Mouse (Mus musculus): Measurements from ENCODE around the gene Atp6v1b1.
A peak's percentile ranks its signal among the peaks of the same experiment; 100 is the strongest.

The Atp6v1b1 gene

DNA sequence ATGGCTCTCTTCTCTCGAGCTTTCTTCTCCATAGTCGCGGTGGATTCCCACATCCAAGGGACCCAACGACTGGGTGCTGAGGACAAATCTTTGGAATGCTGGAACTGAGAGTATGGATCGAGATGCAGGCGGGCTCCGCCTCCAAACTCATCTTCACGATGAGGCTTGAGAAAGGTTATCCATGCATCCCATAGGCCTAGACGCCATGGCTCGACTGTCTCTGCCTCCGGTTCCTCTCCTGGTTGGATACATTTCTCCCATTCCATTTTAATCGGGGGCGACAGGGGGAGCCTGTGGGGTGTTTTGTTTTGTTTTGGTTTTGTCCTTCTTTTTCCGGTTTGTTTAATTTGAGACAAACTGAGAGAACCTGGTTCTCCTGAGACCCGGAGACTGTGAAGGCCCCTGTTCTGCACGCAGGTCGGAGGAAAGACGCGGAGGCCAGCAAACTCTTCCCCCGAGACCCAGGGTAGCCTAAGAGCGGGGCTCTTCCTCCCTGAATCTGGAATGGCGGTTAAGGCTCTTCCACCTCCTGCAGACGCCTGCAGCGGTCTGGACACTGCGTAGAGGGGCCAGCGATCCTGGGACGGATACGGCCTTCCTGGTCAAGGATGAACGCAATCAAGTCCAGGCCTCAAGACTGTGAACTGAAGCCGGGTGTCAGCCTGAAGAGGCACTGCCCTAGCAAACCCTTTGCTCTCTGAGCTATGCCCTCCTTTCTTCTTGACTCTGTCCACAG lies 27.2 kb upstream of the Atp6v1b1 start:
- peak; percentile 65 for DNase-seq (ENCODE audit: extremely low spot score, low spot score)

- peak; percentile 55 for DNase-seq (ENCODE audit: extremely low spot score, low spot score)
These were observed 25.8 kb upstream of the Atp6v1b1 start for GRCm38 (mm10) chr6:83717026-83717425.

GRCm38 (mm10) chr6:83722526-83722925 lies 20.3 kb upstream of the Atp6v1b1 start:
- DNase-seq (ENCODE audit: extremely low spot score, low spot score), result no peak

DNA sequence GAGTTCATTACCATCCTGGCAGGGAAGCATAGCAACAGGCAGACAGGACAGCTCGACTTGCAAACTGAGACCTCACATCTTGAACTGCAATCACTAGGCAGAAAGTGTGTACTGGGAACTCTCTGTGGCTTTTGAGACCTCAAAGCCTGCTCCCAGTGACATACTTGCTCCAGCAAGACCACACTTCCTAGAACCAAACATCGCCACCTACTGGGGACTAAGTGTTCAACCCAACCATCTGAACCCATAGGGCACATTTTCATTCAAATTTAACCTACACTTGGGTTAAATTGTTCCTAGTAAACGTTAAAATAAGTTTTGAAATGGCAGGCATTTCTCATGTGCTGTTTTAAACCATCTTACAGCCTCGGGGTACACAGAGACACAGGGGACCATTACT lies 15.6 kb upstream of the Atp6v1b1 start:
- DNase-seq (ENCODE audit: extremely low spot score, low spot score), result no peak

DNA sequence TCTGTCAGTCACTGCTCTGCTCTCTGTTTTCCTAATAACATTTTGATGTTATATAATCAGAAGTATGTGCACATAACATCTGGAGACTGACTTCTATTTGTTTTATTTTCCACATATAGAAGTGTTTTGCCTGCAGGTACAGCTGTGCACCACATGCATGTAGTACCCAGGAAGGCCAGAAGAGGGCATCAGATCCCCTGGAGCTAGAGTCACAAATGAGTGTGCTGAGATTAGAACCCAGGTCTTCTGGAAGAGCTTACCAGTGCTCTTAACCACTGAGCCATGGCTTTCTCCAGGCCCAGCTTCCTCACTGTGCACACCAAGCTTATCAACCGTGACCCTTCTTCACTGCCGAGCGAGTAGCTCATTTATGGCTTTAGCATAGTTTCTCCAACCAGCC lies 14.3 kb upstream of the Atp6v1b1 start:
- peak; percentile 46 for DNase-seq (ENCODE audit: extremely low spot score, low spot score)

DNA sequence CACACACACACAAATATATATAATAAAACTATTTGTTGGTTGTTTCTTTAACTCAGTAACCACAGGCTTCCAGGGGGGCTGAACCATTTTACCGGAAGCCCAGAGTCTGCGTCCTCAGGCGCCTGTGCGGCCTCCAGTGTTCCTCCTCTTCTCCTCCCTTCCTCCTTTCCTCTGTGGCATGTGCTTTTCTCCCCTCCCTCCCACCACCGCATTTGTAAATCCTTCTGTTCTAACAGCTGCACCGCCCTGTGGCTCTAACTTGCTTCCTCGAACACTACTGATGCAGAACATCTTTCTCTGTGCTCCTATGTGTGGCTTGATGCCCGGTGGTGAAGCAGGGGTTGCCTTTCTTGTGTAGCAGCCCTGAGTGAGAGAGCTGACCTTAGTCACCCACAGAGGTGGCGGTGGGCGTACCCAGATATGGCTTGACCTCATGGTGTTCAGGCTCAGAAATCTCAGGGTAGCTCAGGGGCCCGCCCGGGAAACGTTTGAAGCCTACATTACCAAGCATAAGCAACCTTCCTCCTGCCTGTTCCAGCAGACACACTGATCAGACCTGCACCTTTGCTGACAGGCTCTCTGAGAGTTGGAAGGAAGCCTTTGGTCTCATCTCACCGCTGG lies 13.3 kb upstream of the Atp6v1b1 start:
- DNase-seq (ENCODE audit: extremely low spot score, low spot score), result no peak

DNA sequence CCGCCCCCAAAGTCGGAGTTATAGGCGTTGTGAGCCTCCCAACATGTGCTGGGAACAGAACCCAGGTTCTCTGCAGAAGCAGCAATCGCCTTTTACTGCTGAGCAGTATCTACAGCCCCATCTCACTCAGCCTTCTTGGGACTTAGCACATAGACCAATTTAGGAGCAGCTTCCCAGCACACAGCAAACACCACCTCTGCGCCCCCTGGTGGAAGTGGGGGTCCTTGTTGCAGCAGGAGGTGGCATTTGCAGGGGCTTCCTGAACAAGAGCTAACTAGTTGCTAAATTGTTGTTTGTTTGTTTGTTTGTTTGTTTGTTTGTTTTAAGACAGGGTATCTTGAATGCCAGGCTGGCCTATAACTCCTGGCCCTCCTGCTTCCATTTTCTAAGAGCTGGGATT lies 11.7 kb upstream of the Atp6v1b1 start:
- peak; percentile 71 for DNase-seq (ENCODE audit: extremely low spot score, low spot score)

GRCm38 (mm10) chr6:83737311-83737710 lies 5.5 kb upstream of the Atp6v1b1 start:
- DNase-seq (ENCODE audit: extremely low spot score, low spot score), result no peak

- DNase-seq (ENCODE audit: extremely low spot score, low spot score), result no peak
These were observed 4.2 kb upstream of the Atp6v1b1 start for GRCm38 (mm10) chr6:83738596-83738995.

DNA sequence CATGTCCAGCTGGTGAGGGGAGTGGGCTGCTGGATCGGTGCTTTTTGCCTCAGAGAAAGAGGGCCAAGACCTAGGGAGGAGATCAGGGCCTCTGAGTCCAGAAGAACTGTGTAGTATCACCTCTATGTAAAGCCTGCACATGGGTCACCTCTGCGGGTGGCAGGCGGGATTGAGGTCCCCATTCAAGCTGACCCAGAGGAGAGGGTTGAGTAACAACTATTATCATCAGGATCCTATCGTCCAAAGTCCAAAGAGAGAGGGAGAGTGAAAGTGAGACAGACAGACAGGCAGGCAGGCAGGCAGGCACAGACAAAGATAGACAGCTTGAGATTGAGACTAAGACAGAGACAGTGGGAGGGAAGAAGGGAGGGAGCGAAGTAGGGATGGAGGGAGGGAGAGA lies 422 bp downstream of the Atp6v1b1 start:
- no peak for DNase-seq (ENCODE audit: extremely low spot score, low spot score)

DNA sequence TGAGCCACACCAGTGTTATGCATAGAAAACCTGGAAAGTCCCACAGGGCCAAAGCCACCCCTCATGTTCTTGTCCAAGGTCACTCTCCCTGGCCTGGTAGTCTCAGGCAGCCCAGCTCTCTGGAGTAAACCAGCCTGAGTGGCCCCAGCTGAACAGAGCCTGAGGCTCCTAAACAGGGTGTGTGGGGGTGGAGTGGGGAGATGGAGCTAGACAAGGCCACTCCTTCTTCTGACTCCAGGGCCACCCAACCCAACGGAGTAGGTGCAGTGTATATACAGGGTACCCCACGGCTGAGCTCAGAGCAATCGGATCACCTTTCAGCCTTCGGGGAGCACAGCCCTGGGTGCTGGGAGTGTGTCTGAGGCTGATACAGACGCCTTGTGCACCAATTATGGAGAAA lies 1.3 kb downstream of the Atp6v1b1 start:
- no peak for DNase-seq (ENCODE audit: extremely low spot score, low spot score)

DNA sequence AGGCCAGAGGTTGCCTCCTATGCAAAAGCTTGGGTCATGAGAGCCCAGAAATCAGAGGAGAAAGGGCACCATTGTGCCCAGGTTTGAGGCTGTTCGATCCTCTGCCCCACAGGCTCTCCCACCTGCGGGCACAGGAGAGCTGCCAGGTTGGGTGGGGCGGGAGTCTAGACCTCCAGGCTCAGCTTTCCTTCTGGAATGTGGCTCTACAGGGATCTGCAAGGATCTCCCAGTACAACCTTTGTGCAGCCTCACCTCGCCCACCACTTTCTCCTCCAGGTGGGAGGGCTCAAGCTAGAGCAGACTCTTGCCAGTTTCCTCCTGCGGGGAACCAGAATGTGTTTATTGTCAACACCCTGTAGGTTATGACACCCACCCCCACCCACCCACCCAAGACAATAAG lies 1.8 kb downstream of the Atp6v1b1 start:
- no peak for DNase-seq (ENCODE audit: extremely low spot score, low spot score)

DNA sequence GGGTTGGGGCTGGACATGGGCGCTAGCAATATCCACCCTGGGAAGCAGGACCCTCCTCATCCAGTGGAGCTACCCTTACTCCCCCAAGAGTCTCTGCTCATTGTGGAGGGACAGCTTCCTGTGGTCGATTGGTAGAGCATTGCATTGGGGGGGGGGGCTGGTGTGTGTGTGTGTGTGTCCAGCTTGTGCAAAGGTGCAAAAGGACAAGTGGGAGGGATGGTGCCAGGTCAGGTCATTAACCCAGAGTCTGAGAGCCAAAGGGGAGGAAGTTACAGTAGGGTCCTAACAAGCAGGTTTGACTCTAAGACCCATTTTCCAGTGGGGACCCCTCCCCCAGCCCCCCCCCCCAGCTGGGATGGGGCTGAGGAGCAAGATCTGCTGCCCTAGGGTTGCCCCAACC lies 2.7 kb downstream of the Atp6v1b1 start:
- DNase-seq (ENCODE audit: extremely low spot score, low spot score), result no peak

DNA sequence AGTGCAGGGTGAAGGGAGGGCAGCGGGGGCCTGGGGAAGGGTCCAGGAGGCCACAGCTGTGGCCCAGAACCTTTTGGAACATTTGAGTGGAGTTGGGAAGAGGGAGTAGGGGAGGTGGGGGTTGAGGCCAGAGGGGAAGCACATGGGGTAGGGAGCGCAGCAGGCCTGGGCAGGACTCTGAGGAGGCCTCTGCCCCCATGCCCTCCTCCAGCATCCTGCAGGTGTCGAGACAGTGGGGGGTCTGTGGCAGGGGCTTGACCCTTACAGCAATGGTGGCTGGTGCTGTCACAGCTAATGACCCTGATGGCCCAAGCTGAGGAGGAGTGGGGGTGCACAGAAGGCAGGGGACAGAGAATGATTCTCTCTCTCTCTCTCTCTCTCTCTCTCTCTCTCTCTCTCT lies 6.5 kb downstream of the Atp6v1b1 start:
- no peak for DNase-seq (ENCODE audit: extremely low spot score, low spot score)

GRCm38 (mm10) chr6:83750171-83750684 lies 7.4 kb downstream of the Atp6v1b1 start:
- peak; percentile 77 for DNase-seq (ENCODE audit: extremely low spot score, low spot score)

DNA sequence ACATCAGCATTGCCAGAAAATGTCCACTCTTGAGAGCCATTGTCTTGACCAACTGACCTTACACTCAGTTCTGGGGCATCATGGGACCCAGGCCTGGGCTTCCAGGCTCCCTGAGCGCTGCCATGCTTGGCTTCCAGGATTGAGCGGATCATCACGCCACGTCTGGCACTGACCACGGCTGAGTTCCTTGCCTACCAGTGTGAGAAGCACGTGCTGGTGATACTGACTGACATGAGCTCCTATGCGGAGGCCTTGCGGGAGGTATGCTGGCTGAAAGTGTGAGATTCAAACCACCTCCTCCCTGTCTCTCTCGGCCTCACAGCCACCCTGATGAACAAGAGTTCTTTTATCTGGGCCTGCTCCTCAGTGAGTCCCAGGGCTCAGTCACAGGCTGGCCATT lies 13.3 kb downstream of the Atp6v1b1 start:
- no peak for DNase-seq (ENCODE audit: extremely low spot score, low spot score)

DNA sequence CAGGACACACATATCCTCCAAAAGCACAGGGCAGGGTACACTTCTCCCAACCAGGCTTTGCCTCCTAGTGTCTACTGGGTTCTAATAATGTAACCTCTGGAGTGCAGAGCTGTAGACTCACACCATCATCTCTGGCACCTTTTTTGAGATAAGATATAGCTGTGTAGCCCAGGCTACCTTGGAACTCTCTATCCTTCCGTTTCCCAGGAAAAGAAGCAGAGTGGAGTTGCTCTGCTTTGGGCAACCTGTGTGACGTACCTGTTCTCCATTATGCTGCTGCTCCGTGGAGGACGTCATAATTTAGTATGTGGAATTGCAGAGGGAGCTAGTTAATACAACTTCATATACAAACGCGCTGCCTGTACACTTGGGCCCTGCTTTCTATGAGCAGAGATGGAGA lies 19.6 kb downstream of the Atp6v1b1 start, which contains the start of gene Ankrd53:
Gene Ankrd53 (plus strand): TSS at position 301 of the 400 bp plus-strand sequence.
- DNase-seq (ENCODE audit: extremely low spot score, low spot score), result no peak

DNA sequence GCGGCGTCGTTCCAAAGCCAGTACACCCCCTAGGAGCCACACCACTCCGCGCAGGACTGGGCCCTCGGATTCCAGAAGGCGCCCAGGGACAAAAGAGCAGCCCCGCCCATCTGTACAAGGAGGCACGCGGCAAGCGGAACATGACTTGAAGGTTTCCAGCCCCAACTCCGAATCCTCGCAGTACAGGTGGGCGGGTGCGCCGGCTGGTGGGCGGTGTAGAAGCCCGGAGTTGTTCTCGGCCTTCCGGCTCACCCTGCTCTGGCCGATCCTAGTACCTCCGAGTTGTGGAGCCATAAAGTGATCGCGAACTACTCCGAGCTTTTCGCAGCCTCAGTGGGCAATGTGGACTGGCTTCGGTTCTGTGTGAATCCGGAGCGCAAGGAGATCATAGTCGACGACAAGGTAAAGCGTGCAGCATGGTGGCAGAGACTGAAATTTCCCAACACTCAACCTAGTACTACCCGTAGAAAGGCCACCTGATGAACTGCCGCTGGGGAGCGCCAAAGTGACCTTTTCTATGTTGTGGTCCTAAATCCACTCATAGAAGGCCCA lies 20.2 kb downstream of the Atp6v1b1 start:
- peak; percentile 56 for DNase-seq (ENCODE audit: extremely low spot score, low spot score)

- DNase-seq (ENCODE audit: extremely low spot score, low spot score), result no peak
These were observed 24.2 kb downstream of the Atp6v1b1 start for GRCm38 (mm10) chr6:83766982-83767381.

GRCm38 (mm10) chr6:83768485-83768884 lies 25.7 kb downstream of the Atp6v1b1 start:
- no peak for DNase-seq (ENCODE audit: extremely low spot score, low spot score)

GRCm38 (mm10) chr6:83774126-83774525 lies 31.3 kb downstream of the Atp6v1b1 start:
- DNase-seq (ENCODE audit: extremely low spot score, low spot score), result no peak

GRCm38 (mm10) chr6:83774781-83775563 lies 32.2 kb downstream of the Atp6v1b1 start:
- no peak for DNase-seq (ENCODE audit: extremely low spot score, low spot score)
